Mouse (Mus musculus) hindbrain, postnatal 0 days (tissue): ENCODE data around the gene Iars. TPM values are rescaled to one million over a fixed set of nuclear protein-coding genes. Genes with fewer than 3 reads are reported as not detected.
A peak's percentile ranks its signal among the peaks of the same experiment; 100 is the strongest.

Experiments
- ATAC-seq: fragments of 200-750 bp; cut with Nextera tagmentation; 2 replicates; pipeline ENCODE4 v1.8.0; 2017; ENCODE audit warnings: mild to moderate bottlenecking, moderate TSS enrichment, moderate library complexity
- DNase-seq: peaks from one replicate; pipeline ENCODE4 v3.0.0-alpha.2; 2015; ENCODE audit warnings: low spot score
- H3K27ac ChIP-seq: fragments of 300-500 bp; sonication (generic); 2 replicates; pipeline ENCODE4 v1.5.1; 2014; ENCODE audit warnings: mild to moderate bottlenecking
- H3K27me3 ChIP-seq: fragments of 300-500 bp; sonication (generic); 2 replicates; pipeline ENCODE4 v1.6.1; 2014; ENCODE audit warnings: low read length, mixed read lengths; ENCODE audit not compliant: insufficient read depth
- H3K36me3 ChIP-seq: fragments of 300-500 bp; sonication (generic); 2 replicates; pipeline ENCODE4 v1.6.1; 2014; ENCODE audit warnings: low read length, mixed read lengths; ENCODE audit not compliant: insufficient read depth
- H3K4me1 ChIP-seq: fragments of 300-500 bp; sonication (generic); 2 replicates; pipeline ENCODE4 v1.6.1; 2014; ENCODE audit warnings: antibody characterized with exemption, low read length, mixed read lengths; ENCODE audit not compliant: insufficient read depth
- H3K4me2 ChIP-seq: fragments of 300-500 bp; sonication (generic); 2 replicates; pipeline ENCODE4 v1.6.1; 2014; ENCODE audit warnings: low read depth, mild to moderate bottlenecking, low read length, moderate library complexity, mixed read lengths
- H3K4me3 ChIP-seq: fragments of 300-500 bp; sonication (generic); 2 replicates; pipeline ENCODE4 v1.5.1; 2014; ENCODE audit warnings: low read length
- H3K9ac ChIP-seq: fragments of 300-500 bp; sonication (generic); replicated peaks from 2 replicates; pipeline ENCODE4 v1.6.1; 2014; ENCODE audit warnings: mild to moderate bottlenecking, low read length, moderate library complexity, mixed read lengths
- H3K9me3 ChIP-seq: fragments of 300-500 bp; sonication (generic); 2 replicates; pipeline ENCODE4 v1.6.1; 2016; ENCODE audit warnings: low read length, mixed read lengths
- CTCF ChIP-seq: IDR thresholded peaks from 2 replicates; pipeline ENCODE4 v1.5.1; 2016; ENCODE audit warnings: antibody characterized with exemption, control low read depth, low read depth
- WGBS: fragments of 180-500 bp; shearing (Covaris S2); extraction: QIAGEN DNeasy Blood & Tissue Kit; methylation state at CpG from one replicate; pipeline ENCODE4 v1.1.7; 2014; 5-methylcytosine and 5-hydroxymethylcytosine counted together
- polyA plus RNA-seq: library from polyadenylated mRNA; unstranded; fragments of >200 nt; fragmentation: Nextera tagmentation; extraction: Ambion mirVana; gene quantifications from 2 replicates; pipeline ENCODE4 v1.2.1, GENCODE M21; 2015
- total RNA-seq: library from RNA; depleted of rRNA; stranded (reverse); fragments of >200 nt; gene quantifications from 2 replicates; pipeline ENCODE4 v1.2.3, GENCODE M21; 2014; rRNA removed

Gene Iars
- total RNA-seq (29.2 and 45.5 TPM in 2 replicates), polyA plus RNA-seq (22.5 and 22.8 TPM in 2 replicates)

- H3K4me1 ChIP-seq: peaks cover 15% of the 10 kb centered on the region
- peak; percentile 98 for DNase-seq
- no peaks in the 10 kb centered on the region for H3K27me3 ChIP-seq
- peak within 1 kb of the TSS; percentile 76 for H3K27ac ChIP-seq
- H3K9ac ChIP-seq: peak within 1 kb of the TSS; percentile 83
- peak within 1 kb of the TSS; percentile 94 for H3K4me2 ChIP-seq
- no peaks in the 10 kb centered on the region for H3K9me3 ChIP-seq
- H3K36me3 ChIP-seq: peaks cover 6% of the 10 kb centered on the region; the same call in 1 of the 2 replicates
- peak; percentile 100 for ATAC-seq
- peak within 1 kb of the TSS; percentile 90 for H3K4me3 ChIP-seq
- no peak for TF ChIP-seq CTCF
- WGBS: 4% methylated on average over 26 of the region's 26 CpGs
Measured at GRCm38 (mm10) chr13:49681351-49682232, at the start of gene Iars. Gene Iars, plus strand, starts transcription at chr13:49682100.

DNA sequence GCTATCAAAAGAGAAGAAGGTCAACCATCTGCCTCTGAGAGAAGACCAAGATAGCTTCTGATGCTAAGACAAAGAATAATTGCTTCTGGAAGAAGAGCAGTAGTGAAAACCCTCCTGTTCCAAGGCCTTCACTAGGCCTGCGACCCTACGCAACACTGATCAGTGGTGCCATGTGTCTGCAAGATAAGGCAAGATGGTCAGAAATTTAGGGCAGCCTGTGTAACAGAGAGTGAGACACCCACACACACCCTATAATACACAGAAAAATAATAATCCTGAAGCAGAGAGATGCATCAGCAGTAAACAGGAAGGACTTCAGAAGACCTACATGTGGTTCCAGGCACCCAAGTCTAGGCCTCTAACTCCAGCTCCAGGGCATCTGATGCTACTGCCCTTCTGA is 41.9 kb upstream of the Iars start:
- ATAC-seq: no peak
- WGBS: 97% methylated on average over 2 of the region's 2 CpGs
- H3K4me1 ChIP-seq: no peaks in the 10 kb centered on the region
- no peak overlapping the region for H3K27ac ChIP-seq
- no peak overlapping the region for H3K9ac ChIP-seq
- TF ChIP-seq CTCF: no peak
- H3K4me3 ChIP-seq: no peak overlapping the region
- DNase-seq: no peak
- no peak overlapping the region for H3K4me2 ChIP-seq
- no peaks in the 10 kb centered on the region for H3K36me3 ChIP-seq
- no peaks in the 10 kb centered on the region for H3K27me3 ChIP-seq
- no peaks in the 10 kb centered on the region for H3K9me3 ChIP-seq

DNA sequence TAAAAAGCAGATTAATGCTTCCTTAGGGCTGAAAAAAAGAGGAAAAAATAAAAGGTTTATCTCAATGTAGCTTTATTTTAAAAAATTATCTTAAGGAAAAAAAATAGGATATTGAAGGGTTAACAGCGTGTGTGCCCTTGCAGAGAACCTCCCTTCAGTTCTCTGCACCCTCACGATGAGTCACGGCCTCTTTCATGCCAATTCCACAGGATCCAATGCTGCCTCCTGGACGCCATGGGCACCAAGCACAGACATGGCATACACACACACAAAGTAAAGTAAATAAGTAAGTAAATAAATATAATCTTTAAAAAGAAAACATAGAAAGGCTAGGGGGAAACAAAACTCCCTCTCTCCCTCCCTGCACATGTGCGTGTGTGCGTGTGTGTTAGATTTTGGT is 39.2 kb upstream of the Iars start:
- Histone ChIP-seq H3K9me3 (no peaks in the 10 kb centered on the region), H3K36me3 (no peaks in the 10 kb centered on the region), H3K27me3 (no peaks in the 10 kb centered on the region), H3K4me2 (no peak overlapping the region), H3K4me3 (no peak overlapping the region), H3K4me1 (no peaks in the 10 kb centered on the region), H3K27ac (no peak overlapping the region), H3K9ac (no peak overlapping the region)
- WGBS: 70% methylated on average over 6 of the region's 6 CpGs
- DNase-seq (no peak), ATAC-seq (no peak)
- TF ChIP-seq CTCF: no peak

GRCm38 (mm10) chr13:49643669-49644362 is 38.1 kb upstream of the Iars start:
- Histone ChIP-seq H3K27ac (no peak overlapping the region), H3K4me2 (no peak overlapping the region), H3K4me1 (no peaks in the 10 kb centered on the region), H3K9ac (no peak overlapping the region), H3K9me3 (no peaks in the 10 kb centered on the region), H3K27me3 (no peaks in the 10 kb centered on the region), H3K36me3 (no peaks in the 10 kb centered on the region), H3K4me3 (no peak overlapping the region)
- no peak for TF ChIP-seq CTCF
- DNase-seq: no peak
- ATAC-seq: no peak

GRCm38 (mm10) chr13:49644731-49645529 is 37.0 kb upstream of the Iars start:
- no peaks in the 10 kb centered on the region for H3K36me3 ChIP-seq
- H3K27ac ChIP-seq: no peak overlapping the region
- H3K9me3 ChIP-seq: no peaks in the 10 kb centered on the region
- no peak overlapping the region for H3K4me2 ChIP-seq
- no peak overlapping the region for H3K9ac ChIP-seq
- H3K27me3 ChIP-seq: no peaks in the 10 kb centered on the region
- DNase-seq (peak; percentile 68), ATAC-seq (peak; percentile 51)
- TF ChIP-seq CTCF: peak; percentile 67
- 73% methylated on average over 2 of the region's 2 CpGs for WGBS
- H3K4me1 ChIP-seq: no peaks in the 10 kb centered on the region
- H3K4me3 ChIP-seq: no peak overlapping the region

- Histone ChIP-seq H3K4me2 (no peak overlapping the region), H3K4me1 (no peaks in the 10 kb centered on the region), H3K9ac (no peak overlapping the region), H3K27ac (no peak overlapping the region), H3K9me3 (no peaks in the 10 kb centered on the region), H3K36me3 (no peaks in the 10 kb centered on the region), H3K4me3 (no peak overlapping the region), H3K27me3 (no peaks in the 10 kb centered on the region)
- WGBS: 85% methylated on average over 1 of the region's 1 CpGs
- no peak for TF ChIP-seq CTCF
- no peak for DNase-seq
- ATAC-seq: no peak
Measured at GRCm38 (mm10) chr13:49646019-49646418, 35.9 kb upstream of the Iars start.
